ENCODE assay signal across 9 mouse cellular contexts in the genomic region with DNA sequence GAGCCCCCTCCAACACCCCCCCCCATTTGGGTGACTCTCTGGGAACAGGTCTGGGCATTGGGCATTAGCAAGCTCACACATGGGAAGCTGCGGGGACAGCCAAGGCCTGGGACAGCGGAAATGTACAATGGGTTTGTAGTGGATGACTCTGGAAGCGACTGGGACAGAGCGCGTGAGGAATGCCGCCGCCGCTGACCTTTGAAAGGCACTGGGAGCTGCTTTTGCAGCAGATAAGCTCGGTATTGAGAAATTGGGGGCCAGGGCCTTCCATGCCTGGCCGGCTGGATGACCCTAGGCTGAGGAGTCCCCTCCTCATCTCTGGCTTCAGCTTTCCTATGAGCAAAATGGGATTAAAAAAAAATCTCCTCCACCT. TPM values are rescaled to one million over a fixed set of nuclear protein-coding genes. Genes with fewer than 3 reads are reported as not detected.
A peak's percentile ranks its signal among the peaks of the same experiment; 100 is the strongest.
DNase-seq lines count a peak whose midpoint lies in the region; ATAC-seq and TF ChIP-seq lines count a peak whose summit lies in the region.
"Had no signal": no experiment of that assay in that cellular context is flagged by ENCODE, and none has a peak within 500 bp of the region (broad histone marks: within the 10 kb centered on the region; RNA-seq: fewer than 3 reads in every experiment).

No protein-coding gene starts in this region.

- H3K9ac ChIP-seq in hindbrain, embryonic 11.5 days (ENCODE audit: low read depth, low read length) = no peak overlapping the region
- no peak overlapping the region for H3K9ac ChIP-seq in hindbrain, embryonic 14.5 days
- 0 out of 2 replicates have a peak overlapping the region, but pooled peaks have one; percentile 9 for H3K9ac ChIP-seq in heart, postnatal 0 days (replicated peaks; ENCODE audit: low read depth, low read length)
- H3K9ac ChIP-seq in liver, embryonic 16.5 days (ENCODE audit: low read depth, low read length) = no peak overlapping the region

- peak overlapping the region; percentile 65; the same call in 1 of the 2 replicates for H3K27ac ChIP-seq in hindbrain, embryonic 11.5 days (ENCODE audit: low read depth, low read length)
- H3K27ac ChIP-seq in hindbrain, embryonic 14.5 days = no peak overlapping the region
- H3K27ac ChIP-seq in heart, postnatal 0 days (ENCODE audit: low read depth) = peak overlapping the region; percentile 85
- peak overlapping the region; percentile 13; the same call in 1 of the 2 replicates for H3K27ac ChIP-seq in liver, embryonic 16.5 days (ENCODE audit: low read length)

- no peak for TF ChIP-seq CTCF in heart, postnatal 0 days (IDR thresholded peaks at IDR 0.05; ENCODE audit: low read depth)

- TF ChIP-seq EP300 in heart, postnatal 0 days (IDR thresholded peaks at IDR 0.05; ENCODE audit: low read depth) = no peak

- WGBS in hindbrain, embryonic 11.5 days = 48% methylated on average over 10 of the region's 10 CpGs
- WGBS in hindbrain, embryonic 14.5 days = 36% methylated on average over 10 of the region's 10 CpGs
- WGBS in heart, postnatal 0 days = 5% methylated on average over 10 of the region's 10 CpGs
- 54% methylated on average over 10 of the region's 10 CpGs for WGBS in liver, embryonic 16.5 days (ENCODE audit: insufficient replicate concordance)

- intact Hi-C loops in gastrocnemius, postnatal 14 days (cut with DNase I; ENCODE audit: low total_unique reads) = loop anchor here (5.0 kb wide), 1 partner anchor 43 kb away; no protein-coding TSS in a partner anchor

- H3K4me1 ChIP-seq in hindbrain, embryonic 11.5 days (replicated peaks; ENCODE audit: control insufficient read depth, insufficient read depth, low read length) = peaks cover 15% of the 10 kb centered on the region
- peaks cover 25% of the 10 kb centered on the region for H3K4me1 ChIP-seq in hindbrain, embryonic 14.5 days (replicated peaks; ENCODE audit: control insufficient read depth, insufficient read depth, low read length)
- peaks cover 44% of the 10 kb centered on the region for H3K4me1 ChIP-seq in heart, postnatal 0 days (ENCODE audit: control insufficient read depth, insufficient read depth)
- H3K4me1 ChIP-seq in liver, embryonic 16.5 days (ENCODE audit: control insufficient read depth, low read depth, low read length) = peaks cover 18% of the 10 kb centered on the region

- no peaks in the 10 kb centered on the region for H3K27me3 ChIP-seq in hindbrain, embryonic 11.5 days (ENCODE audit: control insufficient read depth, insufficient read depth, low read length)
- H3K27me3 ChIP-seq in hindbrain, embryonic 14.5 days (ENCODE audit: control insufficient read depth, insufficient read depth, low read length) = no peaks in the 10 kb centered on the region
- H3K27me3 ChIP-seq in heart, postnatal 0 days (ENCODE audit: control insufficient read depth, insufficient read depth, low read length) = no peaks in the 10 kb centered on the region
- no peaks in the 10 kb centered on the region for H3K27me3 ChIP-seq in liver, embryonic 16.5 days (ENCODE audit: control insufficient read depth, insufficient read depth, low read depth, low read length)

- H3K4me2 ChIP-seq in hindbrain, embryonic 11.5 days (replicated peaks; ENCODE audit: low read depth, low read length) = no peak overlapping the region
- H3K4me2 ChIP-seq in hindbrain, embryonic 14.5 days (replicated peaks) = no peak overlapping the region
- H3K4me2 ChIP-seq in heart, postnatal 0 days (ENCODE audit: low read depth, low read length) = peak overlapping the region; percentile 41
- H3K4me2 ChIP-seq in liver, embryonic 16.5 days (ENCODE audit: low read depth, low read length) = no peak overlapping the region

- no peak overlapping the region for H3K4me3 ChIP-seq in hindbrain, embryonic 11.5 days (ENCODE audit: low read depth, low read length)
- H3K4me3 ChIP-seq in hindbrain, embryonic 14.5 days (replicated peaks; ENCODE audit: low read length) = no peak overlapping the region
- H3K4me3 ChIP-seq in heart, postnatal 0 days (ENCODE audit: low read depth, low read length) = no peak overlapping the region
- no peak overlapping the region for H3K4me3 ChIP-seq in liver, embryonic 16.5 days (ENCODE audit: low read depth, low read length)

- H3K9me3 ChIP-seq in hindbrain, embryonic 11.5 days (ENCODE audit: control insufficient read depth, low read length) = no peaks in the 10 kb centered on the region
- no peaks in the 10 kb centered on the region for H3K9me3 ChIP-seq in hindbrain, embryonic 14.5 days (ENCODE audit: control insufficient read depth, low read length)
- H3K9me3 ChIP-seq in heart, postnatal 0 days (replicated peaks; ENCODE audit: control insufficient read depth, low read length) = no peaks in the 10 kb centered on the region
- no peaks in the 10 kb centered on the region for H3K9me3 ChIP-seq in liver, embryonic 16.5 days (replicated peaks; ENCODE audit: control insufficient read depth, low read length)

- no peaks in the 10 kb centered on the region for H3K36me3 ChIP-seq in hindbrain, embryonic 11.5 days (ENCODE audit: control insufficient read depth, insufficient read depth, low read length)
- H3K36me3 ChIP-seq in hindbrain, embryonic 14.5 days (replicated peaks; ENCODE audit: control insufficient read depth, insufficient read depth) = no peaks in the 10 kb centered on the region
- H3K36me3 ChIP-seq in heart, postnatal 0 days (replicated peaks; ENCODE audit: control insufficient read depth, insufficient read depth, low read length) = 0 out of 2 replicates have a peak, but pooled peaks cover 4% of the 10 kb centered on the region
- no peaks in the 10 kb centered on the region for H3K36me3 ChIP-seq in liver, embryonic 16.5 days (ENCODE audit: control insufficient read depth, insufficient read depth)

- no peak for DNase-seq in hindbrain, embryonic 11.5 days (ENCODE audit: low spot score)
- no peak for DNase-seq in hindbrain, embryonic 14.5 days (ENCODE audit: low spot score)
- peak; percentile 76 for DNase-seq in adrenal gland, postnatal 14 days
- peak; percentile 65 for DNase-seq in heart, postnatal 0 days (ENCODE audit: low spot score)
- no peak for DNase-seq in right cerebral cortex, postnatal 36 days (ENCODE audit: low spot score in 2 of 2)
- no peak for DNase-seq in gastrocnemius, postnatal 14 days
- no peak for DNase-seq in spleen, postnatal 4 days (ENCODE audit: low spot score in 2 of 2)
- DNase-seq: cerebellum, adult 11-12 months had no signal

- no peak for ATAC-seq in hindbrain, embryonic 11.5 days (ENCODE audit: low FRiP score)
- no peak for ATAC-seq in hindbrain, embryonic 14.5 days (ENCODE audit: low FRiP score)
- peak; percentile 61 for ATAC-seq in heart, postnatal 0 days (ENCODE audit: insufficient read depth, low read depth)
- ATAC-seq in liver, embryonic 16.5 days (ENCODE audit: low read depth) = peak; percentile 57

RNA-seq across cellular contexts. Expression of gene Epha2, which starts 8.7 kb away (rescaled TPM):
- polyA plus RNA-seq in hindbrain, embryonic 11.5 days (2014; fragmentation: Nextera tagmentation; extraction: Ambion mirVana) = 0.82 and 1.1 TPM in 2 replicates
- 0.64 and 0.95 TPM in 2 replicates for polyA plus RNA-seq in hindbrain, embryonic 14.5 days (2014; fragmentation: Nextera tagmentation; extraction: Ambion mirVana)
- total RNA-seq in adrenal gland, postnatal 14 days (2021) = 18.8 and 19.4 TPM in 2 replicates
- total RNA-seq in heart, postnatal 0 days (2014; rRNA removed; ENCODE audit: low replicate concordance) = 10.1 and 11.7 TPM in 2 replicates
- 1.4 TPM in 2 replicates for polyA plus RNA-seq in heart, postnatal 0 days (2015; fragmentation: Nextera tagmentation; extraction: Ambion mirVana)
- 0.53 and 0.93 TPM in 2 replicates for polyA plus RNA-seq in liver, embryonic 16.5 days (2015; fragmentation: Nextera tagmentation; extraction: Ambion mirVana)
- 1 to 10 TPM; 2.9 to 3.7 TPM for total RNA-seq in gastrocnemius, postnatal 14 days (2021)

RNA-seq across cellular contexts. Expression of gene Fam131c, which starts 58.3 kb away (rescaled TPM):
- 0.69 and 0.91 TPM in 2 replicates for polyA plus RNA-seq in hindbrain, embryonic 11.5 days (2014; fragmentation: Nextera tagmentation; extraction: Ambion mirVana)
- polyA plus RNA-seq in hindbrain, embryonic 14.5 days (2014; fragmentation: Nextera tagmentation; extraction: Ambion mirVana) = 40.1 and 50.4 TPM in 2 replicates
- total RNA-seq in adrenal gland, postnatal 14 days (2021) = 11.0 and 16.9 TPM in 2 replicates
- 2.2 TPM in 1 of 2 replicates, not detected in the other for total RNA-seq in heart, postnatal 0 days (2014; rRNA removed; ENCODE audit: low replicate concordance)
- polyA plus RNA-seq in heart, postnatal 0 days (2015; fragmentation: Nextera tagmentation; extraction: Ambion mirVana) = 0.14 and 0.20 TPM in 2 replicates
- polyA plus RNA-seq in liver, embryonic 16.5 days (2015; fragmentation: Nextera tagmentation; extraction: Ambion mirVana) = not detected in 2 replicates
- under 1 TPM in 1 of 2 experiments, not detected in 1; 0.25 TPM for total RNA-seq in gastrocnemius, postnatal 14 days (2021)

Comparison
In these comparisons a context has a peak if more than half of its experiments do, and no peak if none do; other contexts are left out.
1. RNA of gene Fam131c, which starts 58.3 kb away (polyA plus RNA-seq): 40.1 to 50.4 TPM in hindbrain, embryonic 14.5 days; 0.69 to 0.91 TPM in hindbrain, embryonic 11.5 days, 0.14 to 0.20 TPM in heart, postnatal 0 days and not detected in liver, embryonic 16.5 days; every median in the first group is over 10 times any median in the second.
2. ATAC-seq: peak in heart, postnatal 0 days (single experiment) and liver, embryonic 16.5 days (single experiment); none in hindbrain, embryonic 11.5 days (single experiment) and hindbrain, embryonic 14.5 days (single experiment).
3. DNase-seq: peak in adrenal gland, postnatal 14 days (single experiment) and heart, postnatal 0 days (single experiment); none in hindbrain, embryonic 11.5 days (single experiment), hindbrain, embryonic 14.5 days (single experiment), right cerebral cortex, postnatal 36 days (0 of 2), gastrocnemius, postnatal 14 days (single experiment) and spleen, postnatal 4 days (0 of 2).